Mouse (Mus musculus) liver, embryonic 14.5 days (tissue): Measurements from ENCODE around the gene Ethe1.

Experiments
- CTCF ChIP-seq: IDR thresholded peaks from 2 replicates; pipeline ENCODE4 v1.5.1; 2016; ENCODE audit warnings: antibody characterized with exemption, low read depth, control low read depth
- EP300 ChIP-seq: IDR thresholded peaks from 2 replicates; pipeline ENCODE4 v1.6.1; 2016; ENCODE audit warnings: antibody characterized with exemption, low read depth

GRCm38 (mm10) chr7:24568512-24568911, 18.8 kb upstream of the Ethe1 start:
- TF ChIP-seq CTCF = no peak
- TF ChIP-seq EP300 = no peak
